ENCODE assay signal across 32 mouse cellular contexts in the genomic region with DNA sequence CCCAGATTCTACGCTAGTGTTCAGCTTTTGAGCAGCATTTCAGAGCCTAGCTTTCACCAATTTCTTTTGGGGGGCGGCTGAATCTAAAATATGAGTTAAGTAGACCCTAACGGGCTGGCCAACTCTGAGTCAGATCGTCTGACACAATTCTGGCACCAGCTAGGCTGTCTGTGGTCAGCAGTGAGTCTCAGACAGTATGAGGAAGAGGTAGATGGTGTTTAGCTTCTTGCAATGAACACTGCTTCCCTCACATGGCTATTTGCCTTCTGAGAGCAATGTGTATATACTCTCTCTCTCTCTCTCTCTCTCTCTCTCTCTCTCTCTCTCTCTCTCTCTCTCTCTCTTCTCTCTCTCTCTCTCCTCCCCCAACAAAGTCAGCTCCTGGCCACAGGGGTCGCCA. TPM values are rescaled to one million over a fixed set of nuclear protein-coding genes. Genes with fewer than 3 reads are reported as not detected.
A peak's percentile ranks its signal among the peaks of the same experiment; 100 is the strongest.
DNase-seq lines count a peak whose midpoint lies in the region; ATAC-seq lines count a peak whose summit lies in the region.
"Had no signal": no experiment of that assay in that cellular context is flagged by ENCODE, and none has a peak within 500 bp of the region (broad histone marks: within the 10 kb centered on the region; RNA-seq: fewer than 3 reads in every experiment).

No protein-coding gene starts in this region.

- no peaks in the 10 kb centered on the region for H3K9me3 ChIP-seq in lung, embryonic 16.5 days (ENCODE audit: control insufficient read depth, low read length)
- H3K9me3 ChIP-seq: forebrain, embryonic 13.5 days; heart, embryonic 12.5 days; hindbrain, embryonic 13.5 days; kidney, embryonic 15.5 days; limb, embryonic 10.5 days; limb, embryonic 15.5 days; liver, embryonic 13.5 days; midbrain, embryonic 15.5 days; neural tube, embryonic 12.5 days had no signal

- no peaks in the 10 kb centered on the region for H3K36me3 ChIP-seq in lung, embryonic 16.5 days (ENCODE audit: control insufficient read depth, insufficient read depth, low read length)
- H3K36me3 ChIP-seq: heart, embryonic 12.5 days; hindbrain, embryonic 13.5 days; kidney, embryonic 15.5 days; limb, embryonic 10.5 days; limb, embryonic 15.5 days; liver, embryonic 13.5 days; midbrain, embryonic 15.5 days; neural tube, embryonic 12.5 days had no signal

- DNase-seq in frontal cortex, adult 2 months (ENCODE audit: extremely low spot score in 1 of 2, low spot score in 1 of 2): no peak
- no peak for DNase-seq in lung, postnatal 36 days
- DNase-seq in B cell, adult 2 months: peak; percentile 40 to 49
- peak; percentile 4 for DNase-seq in naive thymus-derived CD4-positive, alpha-beta T cell, adult 2 months (ENCODE audit: low read depth)
- no peak for DNase-seq in adrenal gland, postnatal 14 days
- DNase-seq in left cerebral cortex, postnatal 10 days (ENCODE audit: extremely low spot score in 1 of 2, low spot score in 2 of 2): no peak
- DNase-seq: adrenal gland, adult 8-10 months; cerebellum, adult 11 months; cerebellum, adult 9-10 months; cerebellum, postnatal 36 days; gastrocnemius, postnatal 25 days; heart, adult 18-20 months; kidney, adult 11 months; kidney, postnatal 25 days; liver, embryonic 13.5 days; lung, adult 2 months; right cerebral cortex, adult 18-20 months; right cerebral cortex, postnatal 4 days; thymus, postnatal 25 days had no signal

- WGBS in lung, embryonic 16.5 days: 51% methylated on average over 5 of the region's 5 CpGs

- H3K27me3 ChIP-seq in lung, embryonic 16.5 days (ENCODE audit: control insufficient read depth, insufficient read depth, low read depth, low read length): no peaks in the 10 kb centered on the region
- H3K27me3 ChIP-seq: forebrain, embryonic 13.5 days; heart, embryonic 12.5 days; hindbrain, embryonic 13.5 days; kidney, embryonic 15.5 days; limb, embryonic 15.5 days; liver, embryonic 13.5 days; midbrain, embryonic 15.5 days; neural tube, embryonic 12.5 days had no signal

- no peak overlapping the region for H3K4me3 ChIP-seq in lung, embryonic 16.5 days (ENCODE audit: low read length)
- H3K4me3 ChIP-seq: forebrain, embryonic 13.5 days; heart, embryonic 12.5 days; hindbrain, embryonic 13.5 days; kidney, embryonic 15.5 days; layer of hippocampus, adult 2 months; limb, embryonic 10.5 days; limb, embryonic 15.5 days; liver, embryonic 13.5 days; midbrain, embryonic 15.5 days; neural tube, embryonic 12.5 days had no signal

- no peak overlapping the region for H3K9ac ChIP-seq in lung, embryonic 16.5 days (ENCODE audit: low read length)
- H3K9ac ChIP-seq: forebrain, embryonic 13.5 days; heart, embryonic 12.5 days; hindbrain, embryonic 13.5 days; kidney, embryonic 15.5 days; limb, embryonic 15.5 days; liver, embryonic 13.5 days; midbrain, embryonic 15.5 days; neural tube, embryonic 12.5 days had no signal

- 0 out of 2 replicates have a peak, but pooled peaks have one; percentile 11 for ATAC-seq in frontal cortex, adult (ENCODE audit: low TSS enrichment)
- ATAC-seq in lung, embryonic 16.5 days (ENCODE audit: low read depth): peak; percentile 53; the same call in 1 of the 2 replicates
- ATAC-seq: CD4-positive, CD25-positive, alpha-beta regulatory T cell, adult 4 months; forebrain, embryonic 13.5 days; midbrain, embryonic 15.5 days had no signal

- peaks cover 8% of the 10 kb centered on the region; the same call in 1 of the 2 replicates for H3K4me1 ChIP-seq in lung, embryonic 16.5 days (replicated peaks; ENCODE audit: control insufficient read depth, insufficient read depth, low read length)
- H3K4me1 ChIP-seq: forebrain, embryonic 13.5 days; hindbrain, embryonic 13.5 days; kidney, embryonic 15.5 days; limb, embryonic 10.5 days; limb, embryonic 15.5 days; liver, embryonic 13.5 days; midbrain, embryonic 15.5 days; neural tube, embryonic 12.5 days had no signal

- no peak overlapping the region for H3K4me2 ChIP-seq in lung, embryonic 16.5 days (ENCODE audit: low read depth, low read length)
- H3K4me2 ChIP-seq: forebrain, embryonic 13.5 days; heart, embryonic 12.5 days; hindbrain, embryonic 13.5 days; kidney, embryonic 15.5 days; limb, embryonic 15.5 days; liver, embryonic 13.5 days; midbrain, embryonic 15.5 days; neural tube, embryonic 12.5 days had no signal

- H3K27ac ChIP-seq in lung, embryonic 16.5 days (ENCODE audit: low read length): peak overlapping the region; percentile 45
- H3K27ac ChIP-seq: forebrain, embryonic 13.5 days; hindbrain, embryonic 13.5 days; kidney, embryonic 15.5 days; layer of hippocampus, adult 2 months; limb, embryonic 10.5 days; limb, embryonic 15.5 days; liver, embryonic 13.5 days; midbrain, embryonic 15.5 days; neural tube, embryonic 12.5 days had no signal

- intact Hi-C loops in left cerebral cortex, postnatal 10 days (cut with DNase I): no loop called here

RNA-seq across cellular contexts. Expression of gene Cacng3, which starts 37.3 kb away (rescaled TPM):
- polyA plus RNA-seq in frontal cortex, adult 2 months (2012; rRNA removed): 63.1 and 78.9 TPM in 2 replicates
- 0.14 and 0.47 TPM in 2 replicates for polyA plus RNA-seq in lung, embryonic 16.5 days (2015; fragmentation: Nextera tagmentation; extraction: Ambion mirVana)
- total RNA-seq in adrenal gland, postnatal 14 days (2021): 1.9 and 2.1 TPM in 2 replicates
- total RNA-seq in left cerebral cortex, postnatal 10 days (2021): 100 to 1,000 TPM; 124 to 129 TPM
- total RNA-seq: gastrocnemius, adult 18-20 months; gastrocnemius, postnatal 25 days; heart, adult 18-20 months had no signal
- polyA plus RNA-seq: CD4-positive, CD25-positive, alpha-beta regulatory T cell, adult 4 months; heart, embryonic 12.5 days; limb, embryonic 10.5 days; liver, embryonic 13.5 days; lung, adult 2 months had no signal

Comparison
In these comparisons a context has a peak if more than half of its experiments do, and no peak if none do; other contexts are left out.
1. DNase-seq: peak in B cell, adult 2 months (2 of 2) and naive thymus-derived CD4-positive, alpha-beta T cell, adult 2 months (single experiment); none in frontal cortex, adult 2 months (0 of 2), lung, postnatal 36 days (single experiment), adrenal gland, postnatal 14 days (single experiment) and left cerebral cortex, postnatal 10 days (0 of 2).
2. RNA of gene Cacng3, which starts 37.3 kb away (total RNA-seq): 124 to 129 TPM in left cerebral cortex, postnatal 10 days; 1.9 to 2.1 TPM in adrenal gland, postnatal 14 days; every median in the first group is over 10 times any median in the second.